Mouse (Mus musculus) ES-Bruce4 (cell line): Measurements from ENCODE around the gene Gal. TPM values are rescaled to one million over a fixed set of nuclear protein-coding genes. Genes with fewer than 3 reads are reported as not detected.
A peak's percentile ranks its signal among the peaks of the same experiment; 100 is the strongest.

Experiments
- H3K27ac ChIP-seq: 2 replicates; pipeline ENCODE4 v1.5.1; 2012; ENCODE audit warnings: low read length, inconsistent platforms; ENCODE audit not compliant: insufficient read depth
- H3K27me3 ChIP-seq: 2 replicates; pipeline ENCODE4 v1.6.1; 2012; ENCODE audit warnings: mild to moderate bottlenecking, low read length, inconsistent platforms; ENCODE audit not compliant: control insufficient read depth, poor library complexity, insufficient read depth, severe bottlenecking
- H3K36me3 ChIP-seq: 2 replicates; pipeline ENCODE4 v1.6.1; 2012; ENCODE audit warnings: inconsistent platforms, mild to moderate bottlenecking, low read length, moderate library complexity; ENCODE audit not compliant: control insufficient read depth, poor library complexity, insufficient read depth, severe bottlenecking
- H3K4me1 ChIP-seq: one replicate; pipeline ENCODE4 v1.8.1; 2011; ENCODE audit warnings: low read length; ENCODE audit not compliant: control insufficient read depth, insufficient read depth
- H3K4me3 ChIP-seq: 2 replicates; pipeline ENCODE4 v1.5.1; 2011; ENCODE audit warnings: low read depth, mild to moderate bottlenecking, low read length
- H3K9ac ChIP-seq: 2 replicates; pipeline ENCODE4 v1.6.1; 2012; ENCODE audit warnings: low read depth, mild to moderate bottlenecking, inconsistent platforms; ENCODE audit not compliant: poor library complexity, severe bottlenecking
- H3K9me3 ChIP-seq: replicated peaks from 2 replicates; pipeline ENCODE4 v1.6.1; 2012; ENCODE audit warnings: mild to moderate bottlenecking, low read length, inconsistent platforms; ENCODE audit not compliant: control insufficient read depth, poor library complexity, insufficient read depth, severe bottlenecking
- CTCF ChIP-seq: IDR thresholded peaks from one replicate; pipeline ENCODE4 v1.8.1; 2011; ENCODE audit warnings: low read depth, low read length
- EP300 ChIP-seq: IDR thresholded peaks from 2 replicates; pipeline ENCODE4 v1.6.1; 2011; ENCODE audit warnings: low read depth, low read length; ENCODE audit not compliant: insufficient read depth
- POLR2A ChIP-seq: IDR thresholded peaks from one replicate; pipeline ENCODE4 v1.8.1; 2011; ENCODE audit warnings: low read length; ENCODE audit not compliant: insufficient read depth
- polyA plus RNA-seq: library from polyadenylated mRNA; stranded (reverse); fragments of >200 nt; gene quantifications from 2 replicates; pipeline ENCODE4 v1.2.4, GENCODE M21; 2011; ENCODE audit warnings: low read depth; ENCODE audit not compliant: missing spikeins, insufficient read depth, insufficient read length

The Gal gene
- polyA plus RNA-seq, 1 experiment: 2.5 TPM

DNA sequence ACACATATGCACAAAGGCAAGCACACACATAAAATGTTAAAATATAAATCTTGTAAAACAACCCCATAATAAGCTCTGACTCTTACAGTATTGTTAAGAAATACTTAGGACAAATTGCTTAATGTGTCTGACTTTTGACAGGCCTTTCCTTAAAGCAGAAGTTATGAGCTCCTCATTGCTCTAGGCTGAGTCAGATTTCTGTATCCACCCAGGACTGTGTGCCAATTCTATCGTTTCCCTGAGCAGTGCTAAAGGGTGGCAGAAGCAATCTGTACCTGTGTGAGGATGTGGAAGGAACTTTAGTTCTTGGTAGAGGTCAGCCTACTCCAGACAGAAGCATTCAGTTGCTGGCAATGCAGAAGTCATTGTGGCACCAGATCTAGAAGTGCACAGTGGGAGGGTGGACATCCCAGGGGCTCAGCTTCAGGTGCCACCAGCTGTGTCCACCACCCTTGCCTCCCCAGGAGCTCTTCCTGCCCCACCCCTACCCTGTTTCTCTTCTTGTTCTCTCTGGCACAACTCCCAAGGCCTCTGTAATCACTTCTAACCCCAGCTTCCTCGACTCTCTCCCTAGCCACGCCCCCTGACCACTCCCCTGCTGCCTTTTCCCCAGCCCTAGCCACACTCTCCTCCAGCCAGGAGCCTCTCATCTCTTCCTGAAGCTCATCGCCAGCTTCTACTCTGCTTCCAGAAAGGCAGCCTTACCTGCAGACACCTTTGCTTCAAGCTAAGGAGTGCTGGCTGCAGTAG lies 37.2 kb downstream of the Gal start:
- no peaks in the 10 kb centered on the region for H3K27me3 ChIP-seq
- no peak overlapping the region for H3K4me3 ChIP-seq
- no peaks in the 10 kb centered on the region for H3K4me1 ChIP-seq
- H3K36me3 ChIP-seq: peaks cover 2% of the 10 kb centered on the region; the same call in 1 of the 2 replicates
- TF ChIP-seq CTCF: no peak
- no peak for TF ChIP-seq POLR2A
- no peak for TF ChIP-seq EP300
- H3K27ac ChIP-seq: no peak overlapping the region
- H3K9me3 ChIP-seq: no peaks in the 10 kb centered on the region
- H3K9ac ChIP-seq: no peak overlapping the region

DNA sequence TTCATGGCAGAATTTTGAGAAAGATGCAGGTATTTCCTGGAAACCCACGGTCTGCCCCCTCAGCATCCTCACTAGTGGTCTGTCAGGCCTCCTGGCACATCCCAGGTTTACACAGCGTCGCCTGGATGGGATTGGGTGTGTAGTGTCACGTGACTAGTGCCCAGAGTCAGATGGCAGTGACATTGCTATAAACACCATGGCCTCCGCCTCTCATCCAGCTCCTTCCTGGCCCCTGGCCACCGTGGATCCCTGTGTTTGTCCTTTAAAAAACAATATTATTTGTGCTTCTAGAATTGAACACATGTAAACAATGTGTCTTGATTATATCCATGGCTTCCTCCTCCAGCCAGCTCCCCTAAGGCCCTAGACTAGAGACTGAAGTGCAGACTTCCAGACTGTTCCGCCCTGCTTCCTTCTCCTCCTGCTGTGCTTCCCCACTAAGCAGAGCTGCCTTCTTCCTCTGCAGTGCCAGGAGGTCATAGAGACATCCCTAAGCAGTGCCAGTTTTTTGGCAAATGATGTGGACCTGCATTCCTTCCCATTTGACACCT lies 38.3 kb downstream of the Gal start:
- Histone ChIP-seq H3K36me3 (no peaks in the 10 kb centered on the region; the same call in 1 of the 2 replicates), H3K9me3 (no peaks in the 10 kb centered on the region), H3K9ac (no peak overlapping the region), H3K27me3 (no peaks in the 10 kb centered on the region), H3K4me3 (no peak overlapping the region), H3K27ac (no peak overlapping the region), H3K4me1 (no peaks in the 10 kb centered on the region)
- no peak for TF ChIP-seq POLR2A
- no peak for TF ChIP-seq CTCF
- no peak for TF ChIP-seq EP300

DNA sequence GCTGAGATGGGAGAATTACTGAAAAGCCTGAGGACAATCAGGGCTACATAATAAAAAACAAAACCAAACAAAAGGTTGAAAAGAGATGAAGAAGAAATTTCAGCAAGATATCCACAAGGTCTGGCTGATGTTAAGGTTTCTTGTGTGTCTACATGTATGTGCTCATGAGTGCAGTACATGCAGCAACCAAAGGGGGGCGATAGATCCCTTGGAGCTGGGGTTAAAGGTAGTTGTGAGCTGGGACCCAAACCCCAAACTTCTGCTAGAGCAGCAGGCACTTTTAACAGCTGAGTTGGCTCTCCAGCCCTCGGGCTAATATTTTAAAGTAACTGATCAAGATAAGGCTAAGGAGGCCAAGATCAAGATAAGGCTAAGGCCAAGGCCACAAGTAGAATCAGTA lies 40.3 kb downstream of the Gal start:
- H3K36me3 ChIP-seq: no peaks in the 10 kb centered on the region; the same call in 1 of the 2 replicates
- TF ChIP-seq CTCF (peak; percentile 34), POLR2A (no peak), EP300 (no peak)
- H3K9ac ChIP-seq: no peak overlapping the region
- no peak overlapping the region for H3K27ac ChIP-seq
- no peaks in the 10 kb centered on the region for H3K4me1 ChIP-seq
- H3K4me3 ChIP-seq: no peak overlapping the region
- no peaks in the 10 kb centered on the region for H3K9me3 ChIP-seq
- H3K27me3 ChIP-seq: no peaks in the 10 kb centered on the region

DNA sequence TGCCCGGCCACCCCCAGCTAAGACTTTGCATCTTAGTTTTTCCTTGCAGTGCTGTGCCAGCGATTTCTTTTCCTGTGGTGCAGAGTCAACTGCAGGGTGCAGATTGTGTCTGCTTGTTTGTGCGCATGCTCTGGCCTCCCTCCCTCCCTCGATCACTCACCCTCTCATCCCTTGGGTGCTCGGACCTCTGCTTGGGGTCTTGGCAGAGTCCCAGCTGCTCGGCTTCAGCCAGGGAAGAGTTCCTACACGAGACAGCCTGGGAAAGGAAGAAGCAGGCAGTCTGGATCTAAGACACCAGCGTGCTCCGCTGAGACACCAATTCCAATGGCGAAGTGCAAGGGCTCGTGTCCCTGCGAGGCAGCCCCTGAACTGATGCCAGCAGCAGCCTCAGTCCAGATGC lies 41.0 kb downstream of the Gal start:
- Histone ChIP-seq H3K36me3 (no peaks in the 10 kb centered on the region; the same call in 1 of the 2 replicates), H3K27me3 (no peaks in the 10 kb centered on the region), H3K9ac (no peak overlapping the region), H3K27ac (no peak overlapping the region), H3K9me3 (no peaks in the 10 kb centered on the region), H3K4me1 (no peaks in the 10 kb centered on the region), H3K4me3 (no peak overlapping the region)
- TF ChIP-seq CTCF (no peak), POLR2A (no peak), EP300 (no peak)

DNA sequence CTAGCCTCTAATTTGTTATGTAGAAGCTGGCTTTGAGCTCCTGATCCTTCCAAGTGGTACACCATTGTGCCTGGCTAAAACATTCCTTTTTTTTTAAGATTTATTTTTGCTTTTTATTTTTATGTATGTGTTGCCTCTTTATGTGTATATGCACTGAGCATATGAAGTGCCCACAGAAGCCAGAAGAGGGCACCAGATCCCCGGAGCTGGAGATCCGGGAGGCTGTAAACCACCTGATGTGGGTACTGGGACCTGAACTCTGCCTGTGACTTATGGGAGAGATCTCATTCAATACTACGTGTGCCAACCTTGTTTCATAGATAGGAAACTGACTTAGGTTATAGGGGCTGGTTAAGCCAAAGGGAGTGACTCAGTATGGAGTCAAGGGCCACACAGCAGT lies 46.1 kb downstream of the Gal start:
- Histone ChIP-seq H3K27ac (no peak overlapping the region), H3K4me1 (no peaks in the 10 kb centered on the region), H3K27me3 (no peaks in the 10 kb centered on the region), H3K36me3 (peaks cover 5% of the 10 kb centered on the region; the same call in 1 of the 2 replicates), H3K9me3 (no peaks in the 10 kb centered on the region), H3K9ac (no peak overlapping the region), H3K4me3 (no peak overlapping the region)
- peak; percentile 21 for TF ChIP-seq CTCF
- TF ChIP-seq EP300: no peak
- TF ChIP-seq POLR2A: no peak

DNA sequence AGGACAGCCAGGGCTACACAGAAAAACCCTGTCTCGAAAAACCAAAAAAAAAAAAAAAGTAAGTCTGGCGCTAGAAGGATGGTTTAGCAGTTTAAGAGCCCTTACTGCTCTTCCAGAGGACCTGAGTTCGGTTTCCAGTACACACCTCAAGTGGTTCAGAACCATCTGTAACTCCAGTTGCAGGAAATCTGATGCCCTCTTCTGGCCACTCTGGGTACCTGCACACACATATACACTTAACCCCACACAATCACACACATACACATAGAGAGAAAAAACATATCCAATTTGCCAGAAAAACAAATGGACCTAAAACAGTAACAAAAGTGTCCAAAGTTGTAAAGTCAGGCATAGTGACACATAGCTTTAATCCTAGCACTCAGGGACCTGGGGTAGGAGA lies 49.3 kb downstream of the Gal start:
- no peak for TF ChIP-seq POLR2A
- TF ChIP-seq CTCF: no peak
- TF ChIP-seq EP300: no peak
- H3K4me3 ChIP-seq: no peak overlapping the region
- H3K4me1 ChIP-seq: no peaks in the 10 kb centered on the region
- H3K36me3 ChIP-seq: peaks cover 5% of the 10 kb centered on the region; the same call in 1 of the 2 replicates
- no peaks in the 10 kb centered on the region for H3K9me3 ChIP-seq
- H3K27ac ChIP-seq: no peak overlapping the region
- H3K9ac ChIP-seq: no peak overlapping the region
- H3K27me3 ChIP-seq: no peaks in the 10 kb centered on the region
